Mouse (Mus musculus) heart, postnatal 0 days (tissue): ENCODE measurements around the gene Usp10.

ENCODE experiments used
- CTCF ChIP-seq: IDR thresholded peaks from 2 replicates; pipeline ENCODE4 v1.5.1; 2016; ENCODE audit warnings: antibody characterized with exemption, control low read depth, low read depth
- EP300 ChIP-seq: IDR thresholded peaks from 2 replicates; pipeline ENCODE4 v1.6.1; 2016; ENCODE audit warnings: antibody characterized with exemption, low read depth

- TF ChIP-seq CTCF (no peak), EP300 (no peak)
Measured at GRCm38 (mm10) chr8:119933681-119934080, 23.5 kb downstream of the Usp10 start.
